Mouse (Mus musculus): ENCODE measurements at regions not wholly inside any gene's neighbourhood (a gene's known extent, or its start where the extent isn't known, plus 50 kb on each side); places are given as distances from the start of the nearest gene placed in this dataset.
A peak's percentile ranks its signal among the peaks of the same experiment; 100 is the strongest.

- no peak for DNase-seq
These were observed 230.0 kb downstream of the Poteg start for GRCm38 (mm10) chr8:27677143-27678106.

GRCm38 (mm10) chr8:27679164-27679563, 231.7 kb downstream of the Poteg start:
- peak; percentile 6 for DNase-seq

GRCm38 (mm10) chr8:27721988-27722387, 274.5 kb downstream of the Poteg start:
- DNase-seq, result no peak

- DNase-seq, result no peak
These were observed 322.8 kb downstream of the Poteg start for GRCm38 (mm10) chr8:27770296-27770695.

DNA sequence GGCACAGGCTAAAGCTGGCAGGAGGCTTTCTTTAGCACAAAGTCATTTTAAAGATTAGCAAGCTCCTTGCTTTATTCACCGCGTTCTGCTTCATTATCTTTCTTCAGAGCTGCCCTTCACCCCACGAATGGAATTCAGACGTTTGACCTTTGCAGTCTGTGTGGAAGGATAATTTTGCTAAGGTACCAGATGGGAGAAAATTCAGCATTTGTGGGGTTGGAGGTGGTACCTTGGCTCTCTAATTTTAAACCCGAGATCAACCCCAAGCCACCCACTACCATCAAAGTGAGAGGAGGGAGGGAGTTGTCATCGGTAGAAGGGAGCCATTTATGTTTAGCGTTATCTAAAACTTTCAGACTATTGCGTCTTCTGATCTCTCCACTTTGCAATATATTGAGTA, 323.3 kb downstream of the Poteg start:
- DNase-seq, result no peak

DNA sequence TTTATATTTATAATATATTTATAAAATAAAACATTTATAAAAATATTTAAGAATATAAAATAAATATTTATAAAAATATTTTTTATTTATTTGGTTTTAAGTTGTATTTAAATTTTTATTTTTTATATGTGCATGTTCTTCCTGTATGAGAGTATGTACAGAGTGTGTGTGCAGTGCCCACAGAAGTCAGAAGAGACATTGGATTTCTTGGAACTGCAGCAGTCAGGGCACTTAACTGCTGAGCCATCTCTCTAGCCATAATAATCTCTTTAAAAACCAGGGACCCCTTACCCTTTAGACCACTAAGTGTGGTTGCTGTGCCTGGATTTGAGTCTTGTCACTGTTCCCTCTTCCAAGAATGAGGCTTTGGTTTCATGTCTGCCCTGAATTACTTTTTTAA, 323.8 kb downstream of the Poteg start:
- no peak for DNase-seq

DNA sequence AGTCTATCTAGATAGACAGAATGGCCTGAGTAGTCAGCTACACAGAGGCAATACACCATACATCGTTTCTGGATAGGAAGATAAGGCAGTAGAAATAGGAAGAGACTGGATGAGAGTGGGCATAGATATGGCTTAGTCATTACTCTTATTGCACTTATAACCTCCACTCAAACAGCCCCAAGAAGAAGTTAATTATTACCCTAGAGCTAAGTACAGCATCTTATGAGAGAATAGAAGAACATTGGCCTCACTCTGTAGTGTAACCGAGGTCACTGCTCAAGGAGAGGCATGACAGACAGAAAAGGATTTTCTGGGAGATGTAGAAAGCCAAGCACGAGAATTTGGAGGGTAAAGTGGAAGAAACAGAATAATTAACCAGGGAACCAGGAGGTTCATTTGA, 331.5 kb downstream of the Poteg start:
- no peak for DNase-seq
